Mouse (Mus musculus): ENCODE results near the gene Gatb.

GRCm38 (mm10) chr3:85685271-85685670 is 111.4 kb downstream of the Gatb start:
- TF ChIP-seq CTCF (conservative IDR thresholded peaks at IDR 0.05; ENCODE audit: low read length) (no peak), NANOG (IDR thresholded peaks at IDR 0.05; ENCODE audit: borderline replicate concordance, low read length) (no peak), POU5F1 (IDR thresholded peaks at IDR 0.05; ENCODE audit: borderline replicate concordance, low read length) (no peak)
